Mouse (Mus musculus): ENCODE results near the gene Gm12117. TPM values are rescaled to one million over a fixed set of nuclear protein-coding genes. Genes with fewer than 3 reads are reported as not detected.

Gm12117 gene
- total RNA-seq, 1 experiment, result 3.3 TPM

- no peak for TF ChIP-seq MAFK (IDR thresholded peaks at IDR 0.05; ENCODE audit: insufficient read depth, low read depth, low read length)
- TF ChIP-seq HCFC1 (IDR thresholded peaks at IDR 0.05; ENCODE audit: borderline replicate concordance, insufficient read depth, low read length), result no peak
- TF ChIP-seq CHD2 (IDR thresholded peaks at IDR 0.05; ENCODE audit: low read depth, low read length), result no peak
- TF ChIP-seq ZNF384 (IDR thresholded peaks at IDR 0.05; ENCODE audit: low read depth, low read length), result no peak
- TF ChIP-seq ZC3H11A (IDR thresholded peaks at IDR 0.05; ENCODE audit: borderline replicate concordance, low read depth, low read length), result no peak
- H3K27ac ChIP-seq (ENCODE audit: insufficient read depth, low read depth, low read length, poor library complexity, severe bottlenecking), result no peak overlapping the region
- H3K4me1 ChIP-seq (ENCODE audit: control insufficient read depth in 2 of 2, insufficient read depth in 2 of 2, low read length in 2 of 2, poor library complexity in 1 of 2), result peaks cover 2 to 6% of the 10 kb centered on the region in 2 experiments; a peak in 1 of 4 replicates
- H3K36me3 ChIP-seq (ENCODE audit: control insufficient read depth, insufficient read depth, low read length, poor library complexity, severe bottlenecking), result peaks cover 13% of the 10 kb centered on the region; the same call in 1 of the 2 replicates
- in situ Hi-C loops (cut with MboI; ENCODE audit: low sequenced_read_pairs in 2 of 2, unreplicated experiment in 2 of 2), result no loop called here
- H3K9me3 ChIP-seq (ENCODE audit: control insufficient read depth, insufficient read depth, low read depth, low read length), result no peaks in the 10 kb centered on the region
- no peak overlapping the region for H3K4me3 ChIP-seq (ENCODE audit: insufficient read depth in 1 of 2, low read depth in 1 of 2, low read length in 2 of 2, poor library complexity in 1 of 2, severe bottlenecking in 1 of 2)
- H3K9ac ChIP-seq (ENCODE audit: insufficient read depth, low read depth, low read length, poor library complexity, severe bottlenecking), result no peak overlapping the region
- DNase-seq (ENCODE audit: low read depth, low spot score), result no peak
These were observed 50.0 kb downstream of the Gm12117 start for GRCm38 (mm10) chr11:33226516-33226915.

Other genes starting within 250 kb of the Gm12117 start
- 1.6 and 4.8 TPM in 2 replicates for gene Fgf18, start 129.3 kb downstream of the Gm12117 start, total RNA-seq (2012; rRNA removed)
- 1,823 and 2,502 TPM in 2 replicates for gene Npm1, start 113.5 kb downstream of the Gm12117 start, total RNA-seq (2012; rRNA removed)
- gene Tlx3, start 73.1 kb downstream of the Gm12117 start, total RNA-seq (2012; rRNA removed), result 0.48 and 0.54 TPM in 2 replicates
- 42.2 and 42.4 TPM in 2 replicates for gene Ranbp17, start 237.0 kb upstream of the Gm12117 start, total RNA-seq (2012; rRNA removed)